Mouse (Mus musculus) ES-E14 (cell line): ENCODE data around the gene Mea1.

Experiments
- CHD2 ChIP-seq: IDR thresholded peaks from 2 replicates; pipeline ENCODE4 v1.6.1; 2014; ENCODE audit warnings: mild to moderate bottlenecking, low read depth, low read length, inconsistent platforms
- HCFC1 ChIP-seq: IDR thresholded peaks from 2 replicates; pipeline ENCODE4 v1.6.1; 2012; ENCODE audit warnings: low read length, inconsistent platforms, borderline replicate concordance; ENCODE audit not compliant: insufficient read depth
- MAFK ChIP-seq: IDR thresholded peaks from 2 replicates; pipeline ENCODE4 v1.6.1; 2014; ENCODE audit warnings: mild to moderate bottlenecking, low read depth, low read length, inconsistent platforms; ENCODE audit not compliant: insufficient read depth
- ZC3H11A ChIP-seq: IDR thresholded peaks from 2 replicates; pipeline ENCODE4 v1.6.1; 2012; ENCODE audit warnings: low read depth, mild to moderate bottlenecking, inconsistent platforms, low read length, borderline replicate concordance
- ZNF384 ChIP-seq: IDR thresholded peaks from 2 replicates; pipeline ENCODE4 v1.6.1; 2012; ENCODE audit warnings: low read depth, low read length, inconsistent platforms

GRCm38 (mm10) chr17:46699912-46700311 lies 21.3 kb downstream of the Mea1 start:
- no peak for TF ChIP-seq ZNF384
- no peak for TF ChIP-seq MAFK
- no peak for TF ChIP-seq ZC3H11A
- no peak for TF ChIP-seq CHD2
- no peak for TF ChIP-seq HCFC1
